Mouse (Mus musculus) adrenal gland, adult (tissue): ENCODE data around the gene Frmd4b.
"Not testable (repeated sequence)": the region's sequence is repeated elsewhere in the genome, so short reads cannot be mapped to it uniquely, and the experiment has no call there.

ENCODE experiments used
- DNase-seq, 2 experiments: peaks; one replicate each; pipeline ENCODE4 v3.0.0; 2022 to 2023; ENCODE audit warnings: low spot score in 1 of 2; ENCODE audit not compliant: inconsistent age in 2 of 2

The Frmd4b gene

GRCm38 (mm10) chr6:97430519-97430918 is 186.8 kb downstream of the Frmd4b start:
- DNase-seq, result no peak

- no peak for DNase-seq
Measured at GRCm38 (mm10) chr6:97429688-97430343, 187.5 kb downstream of the Frmd4b start.

- peak; percentile 67 to 93 for DNase-seq
Measured at GRCm38 (mm10) chr6:97419771-97420446, 197.4 kb downstream of the Frmd4b start.

GRCm38 (mm10) chr6:97416972-97417554 is 200.3 kb downstream of the Frmd4b start:
- peak; percentile 48 to 86 for DNase-seq

- DNase-seq, result not testable (repeated sequence)
Measured at GRCm38 (mm10) chr6:97415578-97415977, 201.8 kb downstream of the Frmd4b start.

- no peak for DNase-seq
Measured at GRCm38 (mm10) chr6:97413453-97413852, 203.9 kb downstream of the Frmd4b start.

- no peak for DNase-seq
Measured at GRCm38 (mm10) chr6:97412403-97412802, 204.9 kb downstream of the Frmd4b start.

- no peak for DNase-seq
Measured at GRCm38 (mm10) chr6:97411327-97411726, 206.0 kb downstream of the Frmd4b start.

GRCm38 (mm10) chr6:97409467-97410239 is 207.7 kb downstream of the Frmd4b start:
- DNase-seq, result no peak

- no peak for DNase-seq
Measured at GRCm38 (mm10) chr6:97407914-97408313, 209.4 kb downstream of the Frmd4b start.

GRCm38 (mm10) chr6:97407425-97407824 is 209.9 kb downstream of the Frmd4b start:
- DNase-seq, result no peak

- no peak for DNase-seq
Measured at GRCm38 (mm10) chr6:97405311-97405710, 212.0 kb downstream of the Frmd4b start.

GRCm38 (mm10) chr6:97402822-97403472 is 214.4 kb downstream of the Frmd4b start:
- no peak for DNase-seq

GRCm38 (mm10) chr6:97400446-97400845 is 216.9 kb downstream of the Frmd4b start:
- no peak for DNase-seq

- DNase-seq, result no peak
Measured at GRCm38 (mm10) chr6:97397935-97398334, 219.4 kb downstream of the Frmd4b start.

GRCm38 (mm10) chr6:97396957-97397354 is 220.4 kb downstream of the Frmd4b start:
- no peak for DNase-seq

- DNase-seq, result peak in 1 of 2 experiments; percentile 45
Measured at GRCm38 (mm10) chr6:97396351-97396956, 220.9 kb downstream of the Frmd4b start.

GRCm38 (mm10) chr6:97395477-97396350 is 221.6 kb downstream of the Frmd4b start:
- DNase-seq, result peak; percentile 52 to 81

- DNase-seq, result peak in 1 of 2 experiments; percentile 40
Measured at GRCm38 (mm10) chr6:97394473-97395075, 222.8 kb downstream of the Frmd4b start.
